Mouse (Mus musculus) ES-Bruce4 (cell line): ENCODE results near the gene Rplp0. TPM values are rescaled to one million over a fixed set of nuclear protein-coding genes. Genes with fewer than 3 reads are reported as not detected.
A peak's percentile ranks its signal among the peaks of the same experiment; 100 is the strongest.

ENCODE experiments used
- H3K27ac ChIP-seq: 2 replicates; pipeline ENCODE4 v1.5.1; 2012; ENCODE audit warnings: low read length, inconsistent platforms; ENCODE audit not compliant: insufficient read depth
- H3K27me3 ChIP-seq: 2 replicates; pipeline ENCODE4 v1.6.1; 2012; ENCODE audit warnings: mild to moderate bottlenecking, low read length, inconsistent platforms; ENCODE audit not compliant: control insufficient read depth, poor library complexity, insufficient read depth, severe bottlenecking
- H3K36me3 ChIP-seq: 2 replicates; pipeline ENCODE4 v1.6.1; 2012; ENCODE audit warnings: inconsistent platforms, mild to moderate bottlenecking, low read length, moderate library complexity; ENCODE audit not compliant: control insufficient read depth, poor library complexity, insufficient read depth, severe bottlenecking
- H3K4me1 ChIP-seq: one replicate; pipeline ENCODE4 v1.8.1; 2011; ENCODE audit warnings: low read length; ENCODE audit not compliant: control insufficient read depth, insufficient read depth
- H3K4me3 ChIP-seq: 2 replicates; pipeline ENCODE4 v1.5.1; 2011; ENCODE audit warnings: low read depth, mild to moderate bottlenecking, low read length
- H3K9ac ChIP-seq: 2 replicates; pipeline ENCODE4 v1.6.1; 2012; ENCODE audit warnings: low read depth, mild to moderate bottlenecking, inconsistent platforms; ENCODE audit not compliant: poor library complexity, severe bottlenecking
- H3K9me3 ChIP-seq: replicated peaks from 2 replicates; pipeline ENCODE4 v1.6.1; 2012; ENCODE audit warnings: mild to moderate bottlenecking, low read length, inconsistent platforms; ENCODE audit not compliant: control insufficient read depth, poor library complexity, insufficient read depth, severe bottlenecking
- CTCF ChIP-seq: IDR thresholded peaks from one replicate; pipeline ENCODE4 v1.8.1; 2011; ENCODE audit warnings: low read depth, low read length
- EP300 ChIP-seq: IDR thresholded peaks from 2 replicates; pipeline ENCODE4 v1.6.1; 2011; ENCODE audit warnings: low read depth, low read length; ENCODE audit not compliant: insufficient read depth
- POLR2A ChIP-seq: IDR thresholded peaks from one replicate; pipeline ENCODE4 v1.8.1; 2011; ENCODE audit warnings: low read length; ENCODE audit not compliant: insufficient read depth
- polyA plus RNA-seq: library from polyadenylated mRNA; stranded (reverse); fragments of >200 nt; gene quantifications from 2 replicates; pipeline ENCODE4 v1.2.4, GENCODE M21; 2011; ENCODE audit warnings: low read depth; ENCODE audit not compliant: missing spikeins, insufficient read depth, insufficient read length

Gene Rplp0
- polyA plus RNA-seq, 1 experiment, result 3,041 TPM

- H3K27me3 ChIP-seq, result no peaks in the 10 kb centered on the region
- H3K9me3 ChIP-seq, result no peaks in the 10 kb centered on the region
- H3K9ac ChIP-seq, result no peak overlapping the region
- H3K4me1 ChIP-seq, result peaks cover 11% of the 10 kb centered on the region
- no peak overlapping the region for H3K27ac ChIP-seq
- no peaks in the 10 kb centered on the region for H3K36me3 ChIP-seq
- no peak overlapping the region for H3K4me3 ChIP-seq
- TF ChIP-seq CTCF (no peak), EP300 (no peak), POLR2A (no peak)
Measured at GRCm38 (mm10) chr5:115529742-115530446, 29.4 kb upstream of the Rplp0 start.

GRCm38 (mm10) chr5:115530447-115530809, 28.8 kb upstream of the Rplp0 start:
- H3K27ac ChIP-seq, result no peak overlapping the region
- no peaks in the 10 kb centered on the region for H3K36me3 ChIP-seq
- TF ChIP-seq POLR2A, result no peak
- TF ChIP-seq EP300, result no peak
- TF ChIP-seq CTCF, result no peak
- H3K9ac ChIP-seq, result no peak overlapping the region
- no peaks in the 10 kb centered on the region for H3K9me3 ChIP-seq
- H3K27me3 ChIP-seq, result no peaks in the 10 kb centered on the region
- peaks cover 12% of the 10 kb centered on the region for H3K4me1 ChIP-seq
- no peak overlapping the region for H3K4me3 ChIP-seq

GRCm38 (mm10) chr5:115531671-115532270, 27.5 kb upstream of the Rplp0 start:
- H3K4me1 ChIP-seq, result peaks cover 16% of the 10 kb centered on the region
- no peaks in the 10 kb centered on the region for H3K27me3 ChIP-seq
- H3K27ac ChIP-seq, result peak overlapping the region; percentile 2; the same call in 1 of the 2 replicates
- 0 out of 2 replicates have a peak overlapping the region, but pooled peaks have one; percentile 12 for H3K9ac ChIP-seq
- TF ChIP-seq POLR2A, result no peak
- TF ChIP-seq CTCF, result no peak
- no peak for TF ChIP-seq EP300
- H3K36me3 ChIP-seq, result no peaks in the 10 kb centered on the region
- H3K9me3 ChIP-seq, result no peaks in the 10 kb centered on the region
- H3K4me3 ChIP-seq, result peak overlapping the region; percentile 6

DNA sequence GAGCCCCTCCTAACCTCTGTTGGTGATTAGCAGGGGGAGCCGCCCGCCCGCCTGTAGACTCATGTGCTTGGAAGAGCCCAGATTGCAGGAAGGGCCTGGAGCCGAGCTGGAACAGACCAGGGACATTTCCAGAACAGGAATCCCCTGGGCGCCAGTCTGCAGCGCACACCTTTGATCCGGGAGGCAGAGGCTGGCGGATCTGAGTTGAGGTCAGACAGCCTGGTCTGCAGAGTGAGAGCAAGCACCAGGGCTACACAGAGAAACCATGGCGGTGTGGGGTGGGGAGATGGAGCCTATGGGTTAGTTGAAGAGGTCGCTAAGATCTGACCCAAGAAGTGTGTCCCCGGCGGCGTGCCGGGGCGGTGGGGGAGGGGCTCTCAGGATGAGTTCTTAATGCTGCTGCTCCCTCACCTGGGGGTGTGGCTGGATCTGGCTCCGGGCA, 25.0 kb upstream of the Rplp0 start:
- 0 out of 2 replicates have a peak overlapping the region, but pooled peaks have one; percentile 3 for H3K27ac ChIP-seq
- TF ChIP-seq POLR2A (no peak), CTCF (no peak), EP300 (no peak)

GRCm38 (mm10) chr5:115534856-115535255, 24.4 kb upstream of the Rplp0 start:
- H3K27ac ChIP-seq, result no peak overlapping the region

More for the DNA sequence above, 25.0 kb upstream of the Rplp0 start:
- no peaks in the 10 kb centered on the region for H3K9me3 ChIP-seq
- H3K9ac ChIP-seq, result peak overlapping the region; percentile 2; the same call in 1 of the 2 replicates
- H3K36me3 ChIP-seq, result no peaks in the 10 kb centered on the region
- peaks cover 16% of the 10 kb centered on the region for H3K4me1 ChIP-seq
- no peaks in the 10 kb centered on the region for H3K27me3 ChIP-seq
- peak overlapping the region; percentile 32 for H3K4me3 ChIP-seq

DNA sequence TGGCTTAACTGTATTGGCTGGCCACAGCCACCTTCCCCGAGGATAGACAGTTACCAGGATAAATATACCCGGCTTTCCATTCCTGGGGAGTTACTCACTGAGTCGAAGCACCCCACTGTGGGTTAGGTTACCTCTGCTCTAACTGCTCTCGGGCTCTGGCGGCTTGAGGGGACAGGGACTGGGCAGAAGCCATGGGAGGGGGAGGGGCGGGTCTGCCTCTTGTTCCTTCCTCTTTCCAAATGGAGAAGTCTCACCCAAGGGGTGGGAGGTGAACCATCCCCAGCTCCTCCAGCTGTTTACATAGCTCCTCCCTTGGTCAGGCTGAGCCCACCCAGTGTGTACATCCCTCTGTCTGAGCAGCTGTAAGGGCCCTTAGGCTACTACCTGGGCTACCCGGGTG, 23.6 kb upstream of the Rplp0 start:
- Histone ChIP-seq H3K9ac (no peak overlapping the region), H3K27me3 (no peaks in the 10 kb centered on the region), H3K4me3 (no peak overlapping the region), H3K27ac (no peak overlapping the region), H3K4me1 (peaks cover 14% of the 10 kb centered on the region), H3K36me3 (no peaks in the 10 kb centered on the region), H3K9me3 (no peaks in the 10 kb centered on the region)
- TF ChIP-seq POLR2A (no peak), EP300 (no peak), CTCF (no peak)

More at GRCm38 (mm10) chr5:115534856-115535255, 24.4 kb upstream of the Rplp0 start:
- Histone ChIP-seq H3K27me3 (no peaks in the 10 kb centered on the region), H3K4me3 (no peak overlapping the region), H3K4me1 (peaks cover 18% of the 10 kb centered on the region), H3K9ac (no peak overlapping the region; the same call in 1 of the 2 replicates), H3K9me3 (no peaks in the 10 kb centered on the region), H3K36me3 (no peaks in the 10 kb centered on the region)
- TF ChIP-seq EP300 (no peak), POLR2A (no peak), CTCF (no peak)
